Mouse (Mus musculus): ENCODE measurements at regions not wholly inside any gene's neighbourhood (a gene's known extent, or its start where the extent isn't known, plus 50 kb on each side); places are given as distances from the start of the nearest gene placed in this dataset.
A peak's percentile ranks its signal among the peaks of the same experiment; 100 is the strongest.

GRCm38 (mm10) chr12:77179138-77179537 is 58.8 kb upstream of the Fut8 start:
- DNase-seq = no peak

DNA sequence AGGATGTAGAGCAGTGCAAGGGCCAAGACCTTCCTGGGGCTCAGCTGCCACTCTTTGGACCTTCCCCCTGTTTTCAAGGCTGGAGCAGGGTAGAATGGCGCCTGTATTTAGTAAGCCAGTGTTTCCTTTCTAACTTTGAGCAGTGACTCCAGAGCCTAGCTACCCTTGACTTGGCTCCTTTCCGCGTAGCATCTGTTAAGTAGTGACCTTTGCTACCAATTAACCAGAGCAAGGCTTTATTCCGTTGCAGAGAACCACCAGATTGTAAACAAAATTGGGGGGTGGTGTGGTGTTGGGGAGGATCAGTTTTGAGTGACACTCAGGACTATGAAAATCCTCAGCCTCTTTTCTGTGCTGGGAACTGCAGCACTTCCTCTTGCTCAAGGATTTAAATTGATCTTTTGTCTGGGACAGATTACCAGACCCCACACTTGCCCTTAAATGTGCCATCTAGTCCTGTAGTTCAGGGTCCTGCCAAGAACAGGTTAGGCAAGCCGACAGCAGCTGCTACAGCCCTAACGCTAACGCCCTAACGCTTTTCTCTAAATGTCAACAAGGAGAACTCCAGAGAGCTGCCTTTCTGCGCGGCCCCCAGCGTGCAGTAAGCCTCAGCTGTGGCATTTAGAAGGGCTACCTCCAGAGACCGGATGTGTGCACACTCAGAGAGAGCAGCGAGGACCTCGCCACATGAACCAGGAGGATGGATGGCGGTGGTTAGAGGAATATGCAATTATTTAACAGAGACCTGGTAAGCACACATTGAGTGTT is 59.9 kb upstream of the Fut8 start:
- DNase-seq = peak; percentile 76 to 90

DNA sequence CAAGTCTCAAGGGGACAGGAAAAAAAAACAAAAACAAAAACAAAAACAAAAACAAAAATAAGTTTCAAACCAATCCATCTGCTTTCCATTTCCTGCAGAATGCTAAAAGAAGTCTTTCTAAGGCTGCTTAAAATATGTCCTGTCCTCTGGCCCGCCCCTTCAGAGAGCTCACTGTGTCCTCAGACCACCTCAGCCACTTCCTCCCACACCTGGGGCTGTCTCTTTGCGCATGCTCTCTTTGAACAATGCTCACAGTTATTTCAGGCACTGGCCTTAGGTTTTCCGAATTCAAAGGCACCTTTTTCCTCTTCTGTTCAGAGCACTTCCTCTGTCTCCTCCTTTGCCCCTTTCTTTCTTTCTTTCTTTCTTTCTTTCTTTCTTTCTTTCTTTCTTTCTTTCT is 60.6 kb upstream of the Fut8 start:
- DNase-seq = no peak

GRCm38 (mm10) chr12:77174032-77174431 is 63.9 kb upstream of the Fut8 start:
- peak; percentile 16 to 72 for DNase-seq

DNA sequence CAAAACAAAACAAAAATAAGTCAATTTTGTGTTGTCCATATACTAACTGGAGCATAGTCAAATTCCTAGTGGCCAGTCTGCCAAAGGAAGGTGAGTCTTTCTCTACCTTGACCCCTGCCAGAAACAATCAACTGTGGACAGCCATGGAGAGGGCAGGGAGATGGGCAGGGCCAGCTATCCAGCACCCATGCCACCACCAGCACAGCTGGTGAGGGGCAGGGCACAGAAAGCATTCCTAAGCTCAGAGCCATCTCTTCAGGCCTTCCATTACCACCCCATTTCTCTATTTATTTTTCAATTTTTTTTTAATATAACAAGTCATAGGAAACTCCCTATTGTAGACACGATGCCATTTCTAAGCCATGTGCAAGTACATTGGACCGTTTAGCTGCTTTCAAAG is 65.4 kb upstream of the Fut8 start:
- DNase-seq = no peak

DNA sequence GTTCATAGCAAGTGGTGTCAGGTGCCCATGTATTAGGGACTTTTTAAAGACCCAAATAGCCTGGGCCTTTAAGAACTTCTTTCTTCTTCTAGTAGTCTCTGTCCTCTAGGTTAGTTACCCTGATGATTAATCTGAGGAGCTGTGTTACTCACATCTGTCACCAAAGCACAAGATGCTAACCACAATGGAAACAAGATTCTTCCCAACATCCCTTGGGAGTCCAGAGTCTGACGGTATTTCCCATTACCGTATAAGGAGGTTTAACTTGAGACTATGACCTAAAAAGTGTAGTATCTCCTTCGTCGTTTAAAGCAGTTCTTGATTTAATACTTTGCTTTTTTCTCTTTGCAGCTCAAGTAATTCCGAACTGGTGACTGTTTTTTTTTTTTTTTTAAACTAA is 67.7 kb upstream of the Fut8 start:
- no peak for DNase-seq

DNA sequence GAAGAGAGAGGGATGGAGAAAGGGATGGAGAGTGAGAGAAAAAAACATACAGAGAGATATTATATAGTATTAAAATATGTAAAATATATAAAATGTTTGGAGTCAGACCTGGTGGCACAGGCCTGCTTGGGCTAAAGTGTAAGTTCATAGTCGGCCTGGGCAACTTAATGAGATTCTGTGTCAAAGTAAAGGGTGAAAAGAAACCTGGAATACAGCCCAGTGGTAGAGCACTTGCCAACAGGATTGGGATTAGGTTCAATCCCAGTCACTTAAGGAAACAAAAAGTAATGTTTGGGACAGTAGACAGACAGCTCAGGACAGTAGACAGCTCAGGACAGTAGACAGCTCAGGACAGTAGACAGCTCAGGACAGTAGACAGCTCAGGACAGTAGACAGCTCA is 69.6 kb upstream of the Fut8 start:
- peak; percentile 29 to 38 for DNase-seq

DNA sequence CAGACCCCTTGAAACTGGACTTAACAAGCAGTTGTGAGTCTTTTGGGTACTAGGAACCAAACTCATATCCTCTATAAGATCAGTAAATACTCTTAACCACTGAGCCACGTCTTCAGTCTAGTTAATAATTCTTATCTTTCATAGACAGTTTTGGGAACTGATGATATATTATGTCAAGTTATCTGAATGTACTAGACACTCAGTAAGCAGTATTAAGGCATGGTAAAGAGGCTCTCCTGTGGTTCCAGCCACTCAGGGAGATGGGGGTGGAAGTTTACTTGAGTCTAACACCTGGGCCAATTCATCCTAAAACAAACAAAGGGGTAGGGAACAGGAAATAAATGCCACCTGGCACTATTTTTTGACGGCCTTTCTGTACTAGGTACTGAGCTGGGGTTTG is 81.2 kb upstream of the Fut8 start:
- DNase-seq = no peak

GRCm38 (mm10) chr12:77155626-77156025 is 82.3 kb upstream of the Fut8 start:
- DNase-seq = no peak

- no peak for DNase-seq
Measured at GRCm38 (mm10) chr12:77151471-77151870, 86.5 kb upstream of the Fut8 start.

DNA sequence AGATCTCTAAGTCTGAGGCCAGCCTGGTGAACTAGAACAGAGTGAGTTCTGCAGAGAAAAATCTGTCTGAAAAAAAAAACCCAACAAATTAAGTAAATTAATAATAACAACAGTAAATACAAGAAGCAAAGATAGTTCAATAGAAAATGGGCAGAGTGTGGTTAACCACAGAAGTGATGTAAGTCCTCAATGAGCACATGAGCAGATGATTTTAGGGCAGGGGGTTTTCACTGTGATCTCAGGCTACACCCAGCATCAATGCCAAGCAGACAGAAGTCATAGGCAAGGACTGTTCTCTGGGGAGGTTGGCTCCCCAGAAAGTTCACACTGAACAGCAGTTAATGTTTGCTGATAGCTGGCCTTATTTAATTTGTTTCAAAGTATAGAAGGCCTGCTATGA is 88.1 kb upstream of the Fut8 start:
- no peak for DNase-seq

GRCm38 (mm10) chr12:77148146-77148545 is 89.8 kb upstream of the Fut8 start:
- DNase-seq = no peak

DNA sequence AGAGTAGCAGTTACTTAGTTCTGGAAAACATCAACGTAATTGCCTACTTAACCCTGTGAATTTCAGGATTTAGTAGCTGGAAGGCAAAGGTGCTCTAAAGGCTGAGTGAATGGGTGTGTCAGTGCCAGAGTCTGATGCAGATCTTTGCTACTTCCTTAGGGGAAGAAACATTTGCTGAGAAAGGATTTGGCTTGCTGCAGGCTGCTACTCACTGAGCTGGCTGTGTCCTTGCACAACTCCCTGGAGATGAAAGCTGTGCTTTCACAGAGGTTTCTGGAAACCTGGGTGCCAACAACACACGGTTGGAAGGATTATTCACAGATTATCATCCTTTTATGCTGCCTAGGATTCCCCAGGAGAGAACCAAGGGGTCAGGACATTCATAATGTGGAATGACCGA is 94.0 kb upstream of the Fut8 start:
- DNase-seq = no peak

DNA sequence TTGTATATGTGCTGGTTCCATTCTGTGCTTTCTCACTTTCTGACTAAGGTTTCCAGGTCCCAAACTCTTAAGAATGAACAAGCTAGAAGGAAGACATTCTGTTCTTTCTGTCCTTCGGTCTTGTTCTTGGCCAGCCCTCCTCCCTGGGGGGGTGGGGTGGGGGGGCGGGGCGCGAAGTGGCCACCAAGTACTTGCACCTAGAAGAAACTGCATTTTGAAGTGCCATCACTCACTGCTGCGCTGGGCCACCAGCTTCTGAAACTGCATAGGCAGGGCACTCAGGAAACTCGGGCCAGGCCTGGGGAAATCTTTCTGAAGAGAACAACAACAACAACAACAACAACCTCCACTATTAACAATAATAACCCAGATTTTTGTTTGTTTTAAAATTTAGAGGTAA is 94.4 kb upstream of the Fut8 start:
- DNase-seq = no peak

DNA sequence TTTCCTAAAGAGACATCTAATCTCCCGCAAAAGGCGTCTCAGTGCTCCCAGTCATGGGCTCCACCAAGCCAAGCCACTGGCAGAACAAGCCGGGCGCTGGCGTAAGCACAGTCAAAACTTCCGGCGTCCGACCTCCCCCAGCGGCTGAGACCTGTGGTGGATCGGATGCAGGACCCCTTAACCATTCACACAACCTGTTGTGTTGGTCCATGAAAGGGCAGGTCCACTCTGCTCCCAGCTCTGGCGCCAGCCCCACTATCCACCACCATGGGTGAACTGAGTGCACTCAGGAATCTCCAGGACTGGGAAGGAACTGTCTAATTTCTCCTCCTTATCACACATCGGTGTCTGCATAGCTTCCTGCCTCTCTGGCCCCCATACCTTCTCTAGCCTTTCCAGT is 94.8 kb upstream of the Fut8 start:
- DNase-seq = no peak

- no peak for DNase-seq
Measured at GRCm38 (mm10) chr12:77142224-77142623, 95.7 kb upstream of the Fut8 start.

GRCm38 (mm10) chr12:77141260-77142201 is 96.4 kb upstream of the Fut8 start:
- no peak for DNase-seq

- no peak for DNase-seq
Measured at GRCm38 (mm10) chr12:77140656-77141055, 97.3 kb upstream of the Fut8 start.

GRCm38 (mm10) chr12:77140141-77140540 is 97.8 kb upstream of the Fut8 start:
- peak; percentile 62 to 64 for DNase-seq

- DNase-seq = peak; percentile 62 to 70
Measured at GRCm38 (mm10) chr12:77139718-77140117, 98.2 kb upstream of the Fut8 start.

- DNase-seq = no peak
Measured at GRCm38 (mm10) chr12:77138506-77139201, 99.3 kb upstream of the Fut8 start.

DNA sequence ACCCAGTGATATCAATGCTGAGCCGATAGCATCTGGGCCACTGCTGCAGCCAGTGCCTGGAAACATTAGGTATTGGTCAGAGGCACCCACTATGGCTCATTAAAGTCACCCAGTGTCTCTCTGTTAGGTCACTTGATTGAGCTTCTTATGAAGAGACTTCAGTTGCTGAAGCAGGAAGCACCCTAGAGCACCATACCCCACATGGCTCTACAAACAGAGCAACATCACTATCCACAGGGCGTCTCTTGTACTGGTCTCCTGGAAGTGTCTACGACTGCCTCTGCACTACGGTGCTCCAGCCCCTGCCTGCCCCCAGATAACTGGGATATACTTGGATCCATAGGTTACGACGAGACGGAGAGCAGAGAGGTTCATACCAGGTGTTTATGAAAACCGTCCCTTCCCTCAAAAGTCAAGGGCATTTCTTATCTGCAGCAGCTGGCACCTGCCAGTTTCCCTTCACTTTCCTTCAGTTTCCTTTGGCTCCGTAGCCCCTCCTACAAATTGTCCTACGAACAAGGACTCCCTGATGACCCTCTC is 100.6 kb upstream of the Fut8 start:
- no peak for DNase-seq

GRCm38 (mm10) chr12:77135661-77136060 is 102.3 kb upstream of the Fut8 start:
- DNase-seq = no peak

Measured in kidney, adult 8-10 months (tissue).